Mouse (Mus musculus) lung, adult 2 months (tissue): ENCODE data around the gene Prf1.

Experiments
- CTCF ChIP-seq: fragments of 200-500 bp; IDR thresholded peaks from 2 replicates; pipeline ENCODE4 v1.5.1; 2011; ENCODE audit warnings: mild to moderate bottlenecking, low read length, control low read depth; ENCODE audit not compliant: insufficient read depth
- POLR2A ChIP-seq: fragments of 200-500 bp; IDR thresholded peaks from 2 replicates; pipeline ENCODE4 v1.6.1; 2011; ENCODE audit warnings: low read depth, mild to moderate bottlenecking, control low read depth, low read length, borderline replicate concordance; ENCODE audit errors: extremely low read depth

GRCm38 (mm10) chr10:61255190-61255589, 42.4 kb upstream of the Prf1 start:
- no peak for TF ChIP-seq POLR2A
- no peak for TF ChIP-seq CTCF
